Mouse (Mus musculus): Measurements from ENCODE around the gene Banp. TPM values are rescaled to one million over a fixed set of nuclear protein-coding genes. Genes with fewer than 3 reads are reported as not detected.

The Banp gene
- total and polyA plus RNA-seq, 3 experiments: 14.9 to 34.2 (median 25.7) TPM

DNA sequence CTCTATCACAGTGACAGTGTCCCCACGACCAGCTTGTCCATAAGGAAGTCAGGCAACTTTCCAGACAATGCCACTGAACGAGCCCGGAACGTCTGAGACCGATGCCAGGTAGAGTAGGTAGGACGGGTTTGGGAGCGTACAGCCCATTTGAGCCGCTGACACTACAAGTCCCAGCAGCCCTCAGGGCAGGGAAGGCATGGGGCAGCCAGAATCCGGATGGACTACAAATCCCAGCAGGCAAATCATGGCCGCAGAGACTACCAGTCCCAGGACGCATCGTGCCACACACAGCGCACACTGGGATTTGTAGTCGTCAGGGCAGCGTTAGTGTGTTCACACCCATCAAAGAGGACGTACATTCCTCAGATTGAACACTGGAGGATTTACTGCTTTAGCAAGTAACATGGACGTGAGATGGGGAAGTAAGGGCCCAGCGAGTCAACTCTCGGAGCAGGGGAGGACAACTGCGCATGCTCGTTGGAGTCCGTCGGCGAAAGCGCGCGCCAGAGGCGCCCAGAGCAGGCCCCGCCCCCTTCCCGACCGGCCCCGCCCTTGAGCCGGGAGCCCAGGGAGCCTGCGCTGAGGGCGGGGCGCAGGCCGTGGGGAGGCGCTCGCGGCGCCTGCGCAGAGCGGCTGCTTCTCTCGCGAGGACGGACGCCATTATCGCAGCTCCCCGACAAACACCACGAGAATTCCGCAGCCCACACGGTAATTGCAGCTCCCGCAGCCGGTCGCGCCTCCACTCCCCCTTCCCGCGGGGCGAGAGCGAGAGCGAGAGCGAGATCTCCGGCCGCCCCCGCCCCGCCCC lies 595 bp downstream of the Banp start (continued):
- TF ChIP-seq JUND (conservative IDR thresholded peaks at IDR 0.05; ENCODE audit: low read depth, low read length): peak; percentile 54; the same call in 1 of the 2 replicates
- peak; percentile 83 for TF ChIP-seq IRF4 (IDR thresholded peaks at IDR 0.05; ENCODE audit: low read depth, low read length)
- TF ChIP-seq ETS1 (conservative IDR thresholded peaks at IDR 0.05; ENCODE audit: low read depth, low read length): 0 out of 2 replicates have a peak, but pooled peaks have one; percentile 32
- peak; percentile 98 for TF ChIP-seq HCFC1 (IDR thresholded peaks at IDR 0.05; ENCODE audit: low read depth, low read length)

GRCm38 (mm10) chr8:121950749-121951655 lies 1.5 kb downstream of the Banp start:
- DNase-seq (ENCODE audit: extremely low read depth): no peak
- dilution Hi-C loops (cut with MboI; ENCODE audit: extremely low pct_ligation_motif_present, extremely low pct_unique_long_range_greater_than_20kb, low sequenced_read_pairs): no loop called here

GRCm38 (mm10) chr8:121951656-121952009 lies 2.1 kb downstream of the Banp start:
- no peak for DNase-seq (ENCODE audit: extremely low read depth)
- dilution Hi-C loops (cut with MboI; ENCODE audit: extremely low pct_ligation_motif_present, extremely low pct_unique_long_range_greater_than_20kb, low sequenced_read_pairs): no loop called here
- Histone ChIP-seq H3K9ac (ENCODE audit: insufficient read depth, low read depth) (peak overlapping the region; percentile 100), H3K36me3 (replicated peaks in 1 of 2; ENCODE audit: control insufficient read depth in 1 of 2, insufficient read depth in 1 of 2, low read length in 1 of 2) (peaks cover 19 to 41% of the 10 kb centered on the region in 2 experiments), H3K4me2 (ENCODE audit: insufficient read depth, low read depth, poor library complexity, severe bottlenecking) (peak overlapping the region; percentile 94), H3K9me3 (replicated peaks; ENCODE audit: low read length) (no peaks in the 10 kb centered on the region), H3K27ac (ENCODE audit: insufficient read depth, low read depth) (no peak overlapping the region), H3K27me3 (replicated peaks) (peaks cover 2% of the 10 kb centered on the region), H3K4me3 (replicated peaks in 1 of 3; ENCODE audit: low read depth in 2 of 3, low read length in 2 of 3, poor library complexity in 1 of 3) (peak overlapping the region; percentile 90 to 99 (median 97)), H3K4me1 (ENCODE audit: control insufficient read depth in 1 of 2, insufficient read depth in 2 of 2) (peaks cover 22 to 59% of the 10 kb centered on the region in 2 experiments), H3K79me2 (replicated peaks; ENCODE audit: control insufficient read depth, extremely low read depth, insufficient read depth, poor library complexity, severe bottlenecking) (peaks cover 41% of the 10 kb centered on the region)
- in situ Hi-C loops (cut with MboI; ENCODE audit: low pct_ligation_motif_present, low pct_unique_long_range_greater_than_20kb, low sequenced_read_pairs): no loop called here
- TF ChIP-seq NRF1 (IDR thresholded peaks at IDR 0.05; ENCODE audit: low read depth, low read length) (no peak), MAX (IDR thresholded peaks at IDR 0.05; ENCODE audit: low read length) (no peak), SIN3A (IDR thresholded peaks at IDR 0.05; ENCODE audit: low read length) (peak; percentile 1; the same call in 1 of the 2 replicates), USF2 (conservative IDR thresholded peaks at IDR 0.05; ENCODE audit: low read depth, low read length) (no peak)

More at GRCm38 (mm10) chr8:121950749-121951655, 1.5 kb downstream of the Banp start:
- H3K4me3 ChIP-seq (replicated peaks in 1 of 3; ENCODE audit: low read depth in 2 of 3, low read length in 2 of 3, poor library complexity in 1 of 3): peak overlapping the region; percentile 90 to 99 (median 97)
- H3K27me3 ChIP-seq (replicated peaks): peaks cover 6% of the 10 kb centered on the region
- peak overlapping the region; percentile 94 for H3K4me2 ChIP-seq (ENCODE audit: insufficient read depth, low read depth, poor library complexity, severe bottlenecking)
- peak overlapping the region; percentile 93 for H3K27ac ChIP-seq (ENCODE audit: insufficient read depth, low read depth)
- H3K79me2 ChIP-seq (replicated peaks; ENCODE audit: control insufficient read depth, extremely low read depth, insufficient read depth, poor library complexity, severe bottlenecking): peaks cover 41% of the 10 kb centered on the region
- H3K9me3 ChIP-seq (replicated peaks; ENCODE audit: low read length): no peaks in the 10 kb centered on the region
- peaks cover 19 to 36% of the 10 kb centered on the region in 2 experiments for H3K36me3 ChIP-seq (replicated peaks in 1 of 2; ENCODE audit: control insufficient read depth in 1 of 2, insufficient read depth in 1 of 2, low read length in 1 of 2)
- peak overlapping the region; percentile 100 for H3K9ac ChIP-seq (ENCODE audit: insufficient read depth, low read depth)
- 0 out of 2 replicates have a peak, but pooled peaks have one; percentile 5 for TF ChIP-seq BHLHE40 (IDR thresholded peaks at IDR 0.05; ENCODE audit: low read depth, low read length)
- peak; percentile 51 for TF ChIP-seq SIN3A (IDR thresholded peaks at IDR 0.05; ENCODE audit: low read length)
- no peak for TF ChIP-seq RAD21 (IDR thresholded peaks at IDR 0.05; ENCODE audit: low read depth, low read length)
- TF ChIP-seq ZNF384 (IDR thresholded peaks at IDR 0.05; ENCODE audit: low read depth, low read length): no peak
- TF ChIP-seq POLR2A (IDR thresholded peaks at IDR 0.05; ENCODE audit: low read depth, low read length): peak; percentile 51; the same call in 1 of the 2 replicates
- TF ChIP-seq JUND (conservative IDR thresholded peaks at IDR 0.05; ENCODE audit: low read depth, low read length): no peak
- TF ChIP-seq HCFC1 (IDR thresholded peaks at IDR 0.05; ENCODE audit: low read depth, low read length): peak; percentile 45
- TF ChIP-seq NRF1 (IDR thresholded peaks at IDR 0.05; ENCODE audit: low read depth, low read length): no peak
- peak; percentile 74; the same call in 1 of the 2 replicates for TF ChIP-seq CHD1 (IDR thresholded peaks at IDR 0.05; ENCODE audit: low read depth, low read length)
- TF ChIP-seq MXI1 (IDR thresholded peaks at IDR 0.05; ENCODE audit: low read depth, low read length): peak; percentile 32
- TF ChIP-seq KAT2A (IDR thresholded peaks at IDR 0.05; ENCODE audit: insufficient replicate concordance, low read length): no peak
- peak; percentile 44; the same call in 1 of the 2 replicates for TF ChIP-seq UBTF (IDR thresholded peaks at IDR 0.05; ENCODE audit: low read depth, low read length)
- TF ChIP-seq ETS1 (conservative IDR thresholded peaks at IDR 0.05; ENCODE audit: low read depth, low read length): no peak
- TF ChIP-seq ZKSCAN1 (IDR thresholded peaks at IDR 0.05; ENCODE audit: borderline replicate concordance, low read depth, low read length): no peak
- in situ Hi-C loops (cut with MboI; ENCODE audit: low pct_ligation_motif_present, low pct_unique_long_range_greater_than_20kb, low sequenced_read_pairs): no loop called here
- H3K4me1 ChIP-seq (ENCODE audit: control insufficient read depth in 1 of 2, insufficient read depth in 2 of 2): peaks cover 22 to 56% of the 10 kb centered on the region in 2 experiments
